Mouse (Mus musculus) heart, postnatal 0 days (tissue): ENCODE measurements at regions not wholly inside any gene's neighbourhood (a gene's known extent, or its start where the extent isn't known, plus 50 kb on each side); places are given as distances from the start of the nearest gene placed in this dataset.

Source experiments
- CTCF ChIP-seq: IDR thresholded peaks from 2 replicates; pipeline ENCODE4 v1.5.1; 2016; ENCODE audit warnings: antibody characterized with exemption, control low read depth, low read depth
- EP300 ChIP-seq: IDR thresholded peaks from 2 replicates; pipeline ENCODE4 v1.6.1; 2016; ENCODE audit warnings: antibody characterized with exemption, low read depth

DNA sequence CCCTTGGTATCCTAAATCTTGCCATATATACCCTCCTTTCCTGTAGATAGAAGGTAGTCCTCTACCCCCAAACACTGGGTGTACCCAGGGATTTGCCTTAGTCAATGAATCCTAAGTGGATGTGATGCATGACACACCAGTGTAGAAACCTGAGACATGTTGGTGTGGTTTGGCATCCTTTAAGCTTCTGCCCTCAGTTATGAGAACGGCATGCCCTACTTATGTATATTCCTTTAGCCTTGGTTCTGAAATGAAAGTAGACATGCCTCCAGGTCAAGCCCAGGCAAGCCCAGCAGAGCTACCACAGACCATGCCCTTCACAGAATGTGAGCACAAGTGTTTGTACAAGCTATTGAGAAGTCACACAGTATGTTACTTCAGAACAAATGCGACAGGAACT lies 608.4 kb upstream of the 2610301B20Rik start:
- TF ChIP-seq CTCF (no peak), EP300 (no peak)
